Mouse (Mus musculus) embryonic facial prominence, embryonic 15.5 days (tissue): ENCODE results near the gene Wasf2. TPM values are rescaled to one million over a fixed set of nuclear protein-coding genes. Genes with fewer than 3 reads are reported as not detected.

Source experiments
- ATAC-seq: fragments of 200-750 bp; cut with Nextera tagmentation; 2 replicates; pipeline ENCODE4 v1.8.0; 2017; ENCODE audit warnings: low read depth, moderate TSS enrichment; ENCODE audit not compliant: insufficient number of reproducible peaks, low FRiP score, low TSS enrichment
- H3K27ac ChIP-seq: fragments of 300-500 bp; sonication (generic); replicated peaks from 2 replicates; pipeline ENCODE4 v1.5.1; 2015; ENCODE audit warnings: mild to moderate bottlenecking, inconsistent platforms
- H3K27me3 ChIP-seq: fragments of 300-500 bp; sonication (generic); 2 replicates; pipeline ENCODE4 v1.6.1; 2015; ENCODE audit warnings: inconsistent platforms
- H3K36me3 ChIP-seq: fragments of 300-500 bp; sonication (generic); 2 replicates; pipeline ENCODE4 v1.6.1; 2015; ENCODE audit warnings: mild to moderate bottlenecking, inconsistent platforms
- H3K4me1 ChIP-seq: fragments of 300-500 bp; sonication (generic); 2 replicates; pipeline ENCODE4 v1.6.1; 2015; ENCODE audit warnings: inconsistent platforms
- H3K4me2 ChIP-seq: fragments of 300-500 bp; sonication (generic); replicated peaks from 2 replicates; pipeline ENCODE4 v1.6.1; 2015; ENCODE audit warnings: mild to moderate bottlenecking, inconsistent platforms
- H3K4me3 ChIP-seq: fragments of 300-500 bp; sonication (generic); replicated peaks from 2 replicates; pipeline ENCODE4 v1.5.1; 2015; ENCODE audit warnings: mild to moderate bottlenecking, inconsistent platforms
- H3K9ac ChIP-seq: fragments of 300-500 bp; sonication (generic); 2 replicates; pipeline ENCODE4 v1.6.1; 2015; ENCODE audit warnings: inconsistent platforms
- H3K9me3 ChIP-seq: fragments of 300-500 bp; sonication (generic); replicated peaks from 2 replicates; pipeline ENCODE4 v1.6.1; 2016; ENCODE audit warnings: inconsistent platforms
- WGBS: fragments of 180-500 bp; shearing (Covaris S2); methylation state at CpG from one replicate; pipeline ENCODE4 v1.1.7; 2015; 5-methylcytosine and 5-hydroxymethylcytosine counted together
- polyA plus RNA-seq: library from polyadenylated mRNA; unstranded; fragments of >200 nt; fragmentation: Nextera tagmentation; extraction: Ambion mirVana; gene quantifications from 2 replicates; pipeline ENCODE4 v1.2.1, GENCODE M21; 2015

The Wasf2 gene
- polyA plus RNA-seq, 1 experiment from 2014 or later = 116 TPM

DNA sequence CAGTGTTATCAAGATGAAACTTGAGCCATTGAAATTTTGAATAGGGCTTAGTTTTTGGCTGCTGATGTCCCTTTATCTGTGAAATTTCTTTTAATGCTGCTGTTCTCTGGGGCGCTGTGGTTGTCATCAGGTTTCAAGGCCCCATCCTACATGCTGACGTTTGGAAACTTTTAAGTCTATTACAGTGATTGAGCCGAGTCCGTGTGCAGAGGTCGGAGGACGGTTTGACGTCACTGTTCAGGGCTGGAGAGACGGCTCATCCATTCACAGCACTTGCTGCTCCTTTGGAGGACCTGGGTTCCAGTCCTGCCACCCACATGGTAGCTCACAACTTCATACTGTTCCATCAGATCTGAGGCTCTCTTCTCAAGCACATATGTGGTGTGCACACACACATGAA, 29.9 kb downstream of the Wasf2 start:
- Histone ChIP-seq H3K27ac (no peak overlapping the region), H3K4me2 (no peak overlapping the region), H3K27me3 (no peaks in the 10 kb centered on the region), H3K4me1 (peaks cover 26% of the 10 kb centered on the region), H3K36me3 (peaks cover 9% of the 10 kb centered on the region), H3K4me3 (no peak overlapping the region), H3K9me3 (no peaks in the 10 kb centered on the region), H3K9ac (no peak overlapping the region)
- ATAC-seq = no peak
- WGBS = 73% methylated on average over 8 of the region's 8 CpGs

DNA sequence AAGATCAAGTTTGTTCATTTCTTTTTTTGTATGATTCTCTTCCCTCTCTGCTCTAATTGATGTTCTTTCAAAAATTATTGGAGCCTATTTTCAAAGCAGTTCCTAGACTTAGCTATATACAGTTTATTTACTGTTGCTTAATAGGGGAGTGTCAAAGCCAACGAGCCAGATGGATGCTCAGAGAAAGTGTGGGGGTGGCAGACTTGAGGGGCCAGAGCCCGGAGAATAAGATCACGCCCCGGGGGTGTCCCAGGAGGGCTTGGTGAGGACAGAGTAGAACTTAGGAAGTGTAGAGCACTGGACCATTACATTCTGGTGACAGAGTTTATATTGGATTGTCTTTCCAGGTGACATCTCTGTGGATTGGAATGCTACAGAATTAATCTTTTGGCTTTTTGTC, 30.5 kb downstream of the Wasf2 start:
- Histone ChIP-seq H3K4me1 (peaks cover 25% of the 10 kb centered on the region), H3K9ac (no peak overlapping the region), H3K36me3 (peaks cover 10% of the 10 kb centered on the region), H3K4me2 (no peak overlapping the region), H3K27ac (no peak overlapping the region), H3K9me3 (no peaks in the 10 kb centered on the region), H3K4me3 (no peak overlapping the region), H3K27me3 (no peaks in the 10 kb centered on the region)
- WGBS = 66% methylated on average over 4 of the region's 4 CpGs
- ATAC-seq = no peak

DNA sequence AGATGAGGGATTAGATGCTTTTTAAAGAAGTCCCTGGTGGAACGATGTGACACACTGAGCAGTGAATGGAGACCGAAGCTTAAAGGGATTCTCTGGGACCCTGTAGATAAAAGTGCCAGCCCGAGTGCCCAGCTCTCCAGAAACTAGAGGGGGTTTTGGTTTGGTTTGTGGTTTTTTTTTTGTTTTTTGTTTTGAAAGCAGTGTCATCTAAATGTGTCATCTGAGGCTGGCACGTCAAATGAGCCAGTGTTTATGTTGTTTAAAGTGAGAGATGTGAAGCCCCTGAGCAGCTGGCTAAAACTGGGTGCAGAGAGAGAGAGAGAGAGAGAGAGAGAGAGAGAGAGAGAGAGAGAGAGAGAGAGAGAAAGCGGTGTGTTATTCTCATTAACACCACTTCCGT, 31.9 kb downstream of the Wasf2 start:
- Histone ChIP-seq H3K4me1 (peaks cover 15% of the 10 kb centered on the region), H3K9me3 (no peaks in the 10 kb centered on the region), H3K27ac (no peak overlapping the region), H3K4me3 (no peak overlapping the region), H3K4me2 (no peak overlapping the region), H3K36me3 (peaks cover 10% of the 10 kb centered on the region), H3K9ac (no peak overlapping the region), H3K27me3 (no peaks in the 10 kb centered on the region)
- 70% methylated on average over 6 of the region's 6 CpGs for WGBS
- ATAC-seq = no peak

DNA sequence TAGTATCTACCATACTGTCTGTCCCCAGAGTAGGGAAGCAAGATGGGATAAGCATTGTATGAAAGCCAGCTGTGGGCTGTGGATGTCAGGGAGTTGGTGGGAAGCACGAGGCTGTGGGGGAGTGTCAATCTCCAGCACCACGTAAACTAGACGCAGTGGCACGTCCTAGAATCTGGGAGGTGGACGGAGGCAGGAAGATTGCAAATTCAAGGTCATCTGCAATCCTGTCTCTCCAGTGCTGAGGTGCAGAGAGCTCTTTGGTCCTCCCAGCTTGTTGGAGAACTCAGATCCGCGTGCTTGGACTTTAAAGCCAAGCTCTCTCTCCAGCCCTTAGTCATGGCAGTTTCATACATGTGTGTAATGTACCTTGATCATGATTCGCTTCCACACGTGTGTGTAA, 36.5 kb downstream of the Wasf2 start:
- H3K9me3 ChIP-seq = no peaks in the 10 kb centered on the region
- WGBS = 85% methylated on average over 9 of the region's 9 CpGs
- no peak overlapping the region for H3K27ac ChIP-seq
- peaks cover 15% of the 10 kb centered on the region for H3K4me1 ChIP-seq
- H3K9ac ChIP-seq = no peak overlapping the region
- no peaks in the 10 kb centered on the region for H3K27me3 ChIP-seq
- no peak overlapping the region for H3K4me3 ChIP-seq
- no peak overlapping the region for H3K4me2 ChIP-seq
- ATAC-seq = no peak
- peaks cover 11% of the 10 kb centered on the region for H3K36me3 ChIP-seq

DNA sequence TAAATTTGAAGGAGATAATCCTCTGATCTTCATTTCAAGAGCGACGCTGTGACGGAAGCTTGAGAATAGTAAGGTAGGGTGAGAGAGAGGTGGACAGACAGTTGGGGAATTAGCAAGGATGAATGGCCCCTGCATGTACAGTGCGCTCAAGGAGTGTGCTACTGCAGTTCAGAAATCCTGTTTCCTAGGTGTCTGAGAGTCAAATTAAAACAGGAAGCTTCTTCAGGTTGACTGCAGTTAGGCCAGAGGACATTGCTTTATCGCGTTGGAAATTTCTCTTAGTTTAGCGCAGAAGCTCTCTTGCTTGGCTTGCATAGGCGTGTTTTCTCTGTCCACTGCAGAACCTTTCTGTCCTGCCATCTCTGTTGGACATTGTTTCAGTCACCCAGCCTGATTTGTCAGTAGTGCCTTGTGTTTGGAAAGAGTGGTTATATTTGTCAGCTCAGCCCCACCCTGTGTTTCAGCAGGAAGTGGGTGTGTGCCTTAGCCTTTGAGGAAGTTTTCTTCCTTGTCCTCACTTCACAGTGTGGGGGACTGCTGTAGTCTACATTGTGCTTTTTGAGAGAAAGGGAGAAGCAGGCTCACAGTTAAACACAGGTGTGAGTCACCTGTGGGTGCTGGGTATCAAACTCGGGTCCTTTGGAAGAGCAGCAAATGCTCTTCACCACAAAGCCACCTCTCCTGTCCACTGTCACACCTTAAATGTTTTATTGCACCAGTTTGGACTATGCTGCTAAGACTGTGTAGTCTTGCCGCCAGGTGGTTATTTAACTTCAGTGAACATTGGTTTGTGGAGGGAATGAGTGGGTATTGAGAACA, 39.1 kb downstream of the Wasf2 start:
- Histone ChIP-seq H3K4me1 (peaks cover 20% of the 10 kb centered on the region), H3K36me3 (peaks cover 11% of the 10 kb centered on the region), H3K9me3 (no peaks in the 10 kb centered on the region), H3K27ac (peak overlapping the region; percentile 44), H3K27me3 (no peaks in the 10 kb centered on the region), H3K4me3 (no peak overlapping the region), H3K9ac (no peak overlapping the region), H3K4me2 (no peak overlapping the region)
- ATAC-seq = no peak
- 79% methylated on average over 10 of the region's 10 CpGs for WGBS

DNA sequence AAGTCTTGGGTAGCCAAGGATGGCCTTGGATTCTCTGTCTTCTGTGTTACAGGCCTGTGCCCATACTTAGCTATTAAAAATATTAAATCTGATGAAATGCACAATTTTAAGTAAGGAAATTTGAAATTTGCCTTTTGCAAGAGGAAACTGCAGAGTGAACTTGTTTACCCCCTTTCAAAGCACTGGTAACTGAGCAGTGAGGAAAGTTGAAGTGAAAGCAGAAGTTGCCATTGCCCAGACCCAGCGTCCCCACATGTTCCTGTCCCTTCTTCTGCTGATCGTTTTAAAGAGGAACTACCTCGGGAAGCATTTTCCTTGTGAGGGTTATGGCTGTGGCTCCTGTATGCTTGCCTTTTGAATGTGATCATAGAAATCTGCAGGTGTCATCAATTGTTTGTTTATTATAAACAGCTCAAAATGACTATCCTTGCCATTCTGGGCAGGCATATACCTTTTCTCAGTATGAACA, 39.8 kb downstream of the Wasf2 start:
- Histone ChIP-seq H3K27ac (0 out of 2 replicates have a peak overlapping the region, but pooled peaks have one; percentile 44), H3K4me3 (no peak overlapping the region), H3K9me3 (no peaks in the 10 kb centered on the region), H3K9ac (no peak overlapping the region), H3K4me2 (no peak overlapping the region), H3K4me1 (peaks cover 20% of the 10 kb centered on the region), H3K36me3 (peaks cover 7% of the 10 kb centered on the region), H3K27me3 (no peaks in the 10 kb centered on the region)
- 54% methylated on average over 3 of the region's 3 CpGs for WGBS
- no peak for ATAC-seq

DNA sequence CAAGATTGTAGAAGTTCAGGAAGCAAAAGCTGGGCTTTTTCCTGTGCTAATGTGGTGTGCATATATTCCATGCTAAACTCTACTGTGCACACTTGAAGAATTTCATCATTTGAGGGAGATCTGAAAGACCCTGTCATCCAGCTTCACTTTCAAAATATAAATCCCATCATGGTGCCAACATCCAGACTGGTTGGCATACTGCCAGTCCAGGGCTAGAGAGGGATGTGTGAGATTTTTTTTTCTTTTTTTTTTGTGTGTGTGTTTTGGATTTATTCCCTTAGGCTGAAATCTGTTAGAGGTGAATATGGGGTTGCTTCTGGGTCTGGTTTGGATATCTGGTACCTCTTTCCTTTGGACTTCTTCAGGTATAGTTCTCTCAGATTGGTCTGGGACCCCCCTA, 40.3 kb downstream of the Wasf2 start:
- peaks cover 4% of the 10 kb centered on the region; the same call in 1 of the 2 replicates for H3K36me3 ChIP-seq
- H3K27me3 ChIP-seq = no peaks in the 10 kb centered on the region
- H3K27ac ChIP-seq = no peak overlapping the region
- peaks cover 25% of the 10 kb centered on the region for H3K4me1 ChIP-seq
- no peak overlapping the region for H3K9ac ChIP-seq
- no peak for ATAC-seq
- no peaks in the 10 kb centered on the region for H3K9me3 ChIP-seq
- no peak overlapping the region for H3K4me2 ChIP-seq
- H3K4me3 ChIP-seq = no peak overlapping the region

DNA sequence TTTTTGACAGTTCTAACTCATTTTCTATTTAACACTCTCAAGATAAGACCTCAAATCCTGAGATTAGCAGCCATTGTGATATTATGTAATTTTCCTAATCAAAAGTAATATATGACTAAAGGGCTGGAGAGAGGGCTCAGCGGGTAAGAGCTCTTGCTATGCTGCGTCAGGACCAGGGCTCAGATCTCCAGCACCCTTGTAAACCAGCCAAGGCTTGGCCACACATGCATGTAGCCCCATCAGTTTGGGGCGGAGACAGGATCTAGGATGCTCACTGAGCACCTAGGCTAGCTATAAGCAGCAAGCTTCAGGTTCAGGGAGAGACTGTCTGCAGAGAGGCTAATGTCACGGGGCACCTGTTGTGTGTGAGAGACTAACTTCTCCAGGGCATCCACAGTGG, 42.1 kb downstream of the Wasf2 start:
- Histone ChIP-seq H3K4me1 (peaks cover 40% of the 10 kb centered on the region), H3K36me3 (peaks cover 14% of the 10 kb centered on the region), H3K27ac (no peak overlapping the region), H3K4me3 (no peak overlapping the region), H3K9me3 (no peaks in the 10 kb centered on the region), H3K9ac (no peak overlapping the region), H3K4me2 (no peak overlapping the region), H3K27me3 (no peaks in the 10 kb centered on the region)
- no peak for ATAC-seq
- WGBS = 91% methylated on average over 4 of the region's 4 CpGs

DNA sequence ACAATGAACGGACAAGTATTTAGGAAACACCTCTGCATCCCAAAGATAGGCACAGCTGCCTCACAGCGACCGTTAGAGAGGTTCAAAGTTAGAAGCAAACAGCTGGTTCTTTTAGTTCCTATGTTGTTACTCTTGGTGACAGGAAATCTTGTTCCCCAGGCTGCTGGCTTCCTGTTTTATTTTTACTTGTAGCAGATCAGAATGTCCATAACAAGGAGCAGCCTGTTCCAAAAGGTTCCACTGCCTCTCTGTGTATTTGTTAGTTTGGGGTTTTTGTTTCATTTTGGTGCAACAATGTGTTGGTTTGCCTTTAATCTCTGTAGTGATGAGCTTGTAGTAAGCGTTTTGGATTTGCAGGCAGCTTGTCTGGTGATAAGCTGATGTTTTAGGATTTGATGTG, 44.1 kb downstream of the Wasf2 start:
- peak overlapping the region; percentile 18 for H3K27ac ChIP-seq
- no peak for ATAC-seq
- H3K36me3 ChIP-seq = peaks cover 32% of the 10 kb centered on the region
- peaks cover 40% of the 10 kb centered on the region for H3K4me1 ChIP-seq
- no peak overlapping the region for H3K4me2 ChIP-seq
- 52% methylated on average over 4 of the region's 4 CpGs for WGBS
- no peaks in the 10 kb centered on the region for H3K27me3 ChIP-seq
- no peak overlapping the region for H3K4me3 ChIP-seq
- no peaks in the 10 kb centered on the region for H3K9me3 ChIP-seq
- no peak overlapping the region for H3K9ac ChIP-seq

DNA sequence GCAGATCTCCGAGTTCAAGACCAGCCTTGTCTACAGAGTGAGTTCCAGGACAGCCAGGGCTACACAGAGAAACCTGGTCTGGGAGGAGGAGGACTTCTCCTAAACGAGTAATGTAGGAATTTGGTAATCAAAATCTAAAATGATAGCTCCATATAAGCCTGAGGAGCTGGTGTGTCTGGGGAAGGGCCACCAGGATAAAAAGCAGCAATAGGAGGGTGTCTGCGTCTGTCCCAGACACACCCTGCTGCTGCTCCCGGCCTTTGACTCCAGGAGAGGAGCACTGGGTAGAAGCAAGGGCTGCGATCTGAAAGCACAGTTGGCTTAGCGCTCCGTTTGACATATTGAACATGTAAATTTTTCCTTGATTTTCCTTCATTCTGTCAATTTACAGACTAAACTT, 45.0 kb downstream of the Wasf2 start:
- Histone ChIP-seq H3K27ac (0 out of 2 replicates have a peak overlapping the region, but pooled peaks have one; percentile 7), H3K4me3 (no peak overlapping the region), H3K4me2 (no peak overlapping the region), H3K4me1 (peaks cover 33% of the 10 kb centered on the region; the same call in 1 of the 2 replicates), H3K27me3 (no peaks in the 10 kb centered on the region), H3K36me3 (peaks cover 38% of the 10 kb centered on the region), H3K9me3 (no peaks in the 10 kb centered on the region), H3K9ac (no peak overlapping the region)
- WGBS = 78% methylated on average over 7 of the region's 7 CpGs
- no peak for ATAC-seq

DNA sequence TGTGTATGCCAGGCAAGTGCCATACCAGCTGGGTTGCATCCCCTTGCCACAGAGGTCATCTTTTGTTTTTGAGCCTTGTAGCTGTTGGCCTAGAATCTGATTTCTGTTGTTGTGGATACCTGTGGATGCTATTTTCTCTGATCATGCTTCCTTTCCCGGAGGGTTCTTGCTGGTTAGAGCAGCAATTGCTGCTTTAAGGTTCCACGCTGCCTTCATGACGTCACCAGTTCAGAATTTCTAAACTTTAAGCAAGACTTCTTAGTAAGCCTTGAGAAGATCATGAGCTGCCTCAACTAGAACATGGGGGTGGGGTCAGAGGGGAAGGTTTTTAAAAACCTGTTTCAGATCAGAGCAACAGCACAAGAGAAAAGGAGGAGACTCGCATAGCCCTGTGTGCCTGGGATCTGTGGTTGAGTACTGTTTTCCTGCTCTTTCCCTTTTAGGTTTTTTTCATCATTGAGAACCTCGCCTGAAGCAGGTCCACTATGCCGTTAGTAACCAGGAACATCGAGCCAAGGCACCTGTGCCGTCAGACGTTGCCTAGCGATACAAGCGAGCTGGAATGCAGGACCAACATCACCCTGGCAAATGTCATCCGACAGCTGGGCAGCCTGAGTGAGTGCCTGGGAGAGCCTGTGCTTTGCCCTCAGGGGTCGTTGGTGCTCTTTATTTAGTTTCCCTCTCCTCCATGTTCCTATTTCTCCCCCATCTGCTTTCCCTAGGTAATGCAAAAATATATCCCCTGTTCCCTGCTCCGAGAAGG, 45.9 kb downstream of the Wasf2 start:
- ATAC-seq = no peak
- no peaks in the 10 kb centered on the region for H3K9me3 ChIP-seq
- H3K4me3 ChIP-seq = no peak overlapping the region
- WGBS = 37% methylated on average over 14 of the region's 14 CpGs
- H3K9ac ChIP-seq = no peak overlapping the region
- no peaks in the 10 kb centered on the region for H3K27me3 ChIP-seq
- no peak overlapping the region for H3K4me2 ChIP-seq
- peaks cover 30% of the 10 kb centered on the region; the same call in 1 of the 2 replicates for H3K4me1 ChIP-seq
- peak overlapping the region; percentile 31; the same call in 1 of the 2 replicates for H3K27ac ChIP-seq
- peaks cover 46% of the 10 kb centered on the region for H3K36me3 ChIP-seq
